Mouse (Mus musculus) liver, embryonic 14.5 days (tissue): ENCODE measurements around the gene Dazap1. TPM values are rescaled to one million over a fixed set of nuclear protein-coding genes. Genes with fewer than 3 reads are reported as not detected.

Experiments used
- ATAC-seq: fragments of 200-750 bp; cut with Nextera tagmentation; 2 replicates; pipeline ENCODE4 v1.8.0; 2017; ENCODE audit warnings: moderate number of reproducible peaks, mild to moderate bottlenecking, moderate library complexity; ENCODE audit not compliant: insufficient read depth
- DNase-seq, 3 experiments: peaks; one replicate each; pipeline ENCODE4 v3.0.0-alpha.2; 2012 to 2013; ENCODE audit warnings: low read depth in 3 of 3, low spot score in 3 of 3
- H3K27ac ChIP-seq: fragments of 300-500 bp; sonication (generic); 2 replicates; pipeline ENCODE4 v1.5.1; 2014; ENCODE audit warnings: moderate library complexity, mild to moderate bottlenecking, control low read depth, inconsistent platforms
- H3K27me3 ChIP-seq: fragments of 300-500 bp; sonication (generic); 2 replicates; pipeline ENCODE4 v1.6.1; 2014; ENCODE audit warnings: mild to moderate bottlenecking, low read length, moderate library complexity; ENCODE audit not compliant: control insufficient read depth, insufficient read depth
- H3K36me3 ChIP-seq: fragments of 300-500 bp; sonication (generic); replicated peaks from 2 replicates; pipeline ENCODE4 v1.6.1; 2014; ENCODE audit warnings: low read depth; ENCODE audit not compliant: control insufficient read depth, insufficient read depth
- H3K4me1 ChIP-seq, 2 experiments: fragments of 200-500 bp in 1 of 2; fragments of 300-500 bp in 1 of 2; sonication (generic) in 1 of 2; replicated peaks; 2 replicates each; pipeline ENCODE4 v1.6.1; 2012 to 2014; ENCODE audit warnings: antibody characterized with exemption in 1 of 2, inconsistent platforms in 1 of 2, low read length in 1 of 2; ENCODE audit not compliant: control insufficient read depth in 2 of 2, insufficient read depth in 2 of 2
- H3K4me2 ChIP-seq: fragments of 300-500 bp; sonication (generic); 2 replicates; pipeline ENCODE4 v1.6.1; 2014; ENCODE audit warnings: low read depth, mild to moderate bottlenecking, control low read depth, moderate library complexity
- H3K4me3 ChIP-seq, 2 experiments: fragments of 200-500 bp in 1 of 2; fragments of 300-500 bp in 1 of 2; sonication (generic) in 1 of 2; 2 replicates each; pipeline ENCODE4 v1.5.1; 2012 to 2014; ENCODE audit warnings: low read depth in 2 of 2, low read length in 2 of 2, mild to moderate bottlenecking in 2 of 2, control low read depth in 1 of 2, inconsistent platforms in 1 of 2, moderate library complexity in 1 of 2; ENCODE audit not compliant: insufficient read depth in 1 of 2
- H3K9ac ChIP-seq: fragments of 300-500 bp; sonication (generic); replicated peaks from 2 replicates; pipeline ENCODE4 v1.6.1; 2014; ENCODE audit warnings: mild to moderate bottlenecking, control low read depth, moderate library complexity
- H3K9me3 ChIP-seq: fragments of 300-500 bp; sonication (generic); 2 replicates; pipeline ENCODE4 v1.6.1; 2016; ENCODE audit warnings: low read length, mixed read lengths; ENCODE audit not compliant: control insufficient read depth
- CTCF ChIP-seq: IDR thresholded peaks from 2 replicates; pipeline ENCODE4 v1.5.1; 2016; ENCODE audit warnings: antibody characterized with exemption, low read depth, control low read depth
- EP300 ChIP-seq: IDR thresholded peaks from 2 replicates; pipeline ENCODE4 v1.6.1; 2016; ENCODE audit warnings: antibody characterized with exemption, low read depth
- WGBS: fragments of 180-500 bp; shearing (Covaris S2); extraction: QIAGEN DNeasy Blood & Tissue Kit; methylation state at CpG from one replicate; pipeline ENCODE4 v1.1.7; 2014; ENCODE audit not compliant: insufficient replicate concordance; 5-methylcytosine and 5-hydroxymethylcytosine counted together
- polyA plus RNA-seq, 2 experiments: library from polyadenylated mRNA; depleted of rRNA in 1 of 2; stranded (reverse) in 1 of 2; unstranded in 1 of 2; fragments of >200 nt; fragmentation: Nextera tagmentation in 1 of 2; extraction: Ambion mirVana in 1 of 2; gene quantifications; 2 replicates each; pipeline versions ENCODE4 v1.2.1 to v1.2.3; 2012 to 2014

The Dazap1 gene
- polyA plus RNA-seq, 2 experiments = 20.4 to 75.9 TPM

GRCm38 (mm10) chr10:80322811-80323211 is 61.5 kb downstream of the Dazap1 start:
- no peaks in the 10 kb centered on the region for H3K9me3 ChIP-seq
- DNase-seq = no peak
- TF ChIP-seq EP300 (no peak), CTCF (peak; percentile 44)
- peak; percentile 22; the same call in 1 of the 2 replicates for ATAC-seq
- H3K27me3 ChIP-seq = no peaks in the 10 kb centered on the region
- H3K9ac ChIP-seq = peak overlapping the region; percentile 60
- WGBS = 4% methylated on average over 28 of the region's 28 CpGs
- H3K4me3 ChIP-seq = peak overlapping the region; percentile 72 to 74
- H3K4me2 ChIP-seq = peak overlapping the region; percentile 96
- H3K36me3 ChIP-seq = peaks cover 7% of the 10 kb centered on the region; the same call in 1 of the 2 replicates
- H3K27ac ChIP-seq = peak overlapping the region; percentile 43
- peaks cover 10 to 11% of the 10 kb centered on the region in 2 experiments for H3K4me1 ChIP-seq

GRCm38 (mm10) chr10:80323261-80324119 is 62.2 kb downstream of the Dazap1 start:
- under 1% methylated on average over 44 of the region's 46 CpGs for WGBS
- DNase-seq = peak in 2 of 3 experiments; percentile 54 to 66

GRCm38 (mm10) chr10:80324120-80325037 is 63.1 kb downstream of the Dazap1 start:
- Histone ChIP-seq H3K9me3 (no peaks in the 10 kb centered on the region), H3K9ac (no peak overlapping the region; the same call in 1 of the 2 replicates), H3K27ac (peak overlapping the region; percentile 43; the same call in 1 of the 2 replicates), H3K36me3 (no peaks in the 10 kb centered on the region), H3K4me1 (peaks cover 7 to 13% of the 10 kb centered on the region in 2 experiments), H3K4me2 (peak overlapping the region; percentile 96), H3K4me3 (peak overlapping the region in 1 of 2 experiments; percentile 74; a peak in 1 of 4 replicates), H3K27me3 (no peaks in the 10 kb centered on the region)
- TF ChIP-seq CTCF (no peak), EP300 (no peak)
- 0 out of 2 replicates have a peak, but pooled peaks have one; percentile 1 for ATAC-seq
- DNase-seq = no peak
- 72% methylated on average over 17 of the region's 17 CpGs for WGBS

More at GRCm38 (mm10) chr10:80323261-80324119, 62.2 kb downstream of the Dazap1 start:
- peaks cover 3% of the 10 kb centered on the region; the same call in 1 of the 2 replicates for H3K36me3 ChIP-seq
- ATAC-seq = peak; percentile 74
- H3K9me3 ChIP-seq = no peaks in the 10 kb centered on the region
- H3K27ac ChIP-seq = peak overlapping the region; percentile 43
- H3K27me3 ChIP-seq = no peaks in the 10 kb centered on the region
- H3K9ac ChIP-seq = peak overlapping the region; percentile 60
- peaks cover 10 to 11% of the 10 kb centered on the region in 2 experiments for H3K4me1 ChIP-seq
- peak overlapping the region; percentile 96 for H3K4me2 ChIP-seq
- TF ChIP-seq CTCF (0 out of 2 replicates have a peak, but pooled peaks have one; percentile 8), EP300 (no peak)
- peak overlapping the region; percentile 72 to 74 for H3K4me3 ChIP-seq

GRCm38 (mm10) chr10:80325045-80325444 is 63.8 kb downstream of the Dazap1 start:
- no peak overlapping the region for H3K9ac ChIP-seq
- TF ChIP-seq EP300 (no peak), CTCF (no peak)

More at GRCm38 (mm10) chr10:80325045-80325444, 63.8 kb downstream of the Dazap1 start:
- H3K4me3 ChIP-seq = no peak overlapping the region
- H3K4me1 ChIP-seq = peaks cover 5 to 12% of the 10 kb centered on the region in 2 experiments
- H3K27ac ChIP-seq = no peak overlapping the region
- no peak for DNase-seq
- H3K9me3 ChIP-seq = no peaks in the 10 kb centered on the region
- no peak overlapping the region for H3K4me2 ChIP-seq
- H3K36me3 ChIP-seq = no peaks in the 10 kb centered on the region
- ATAC-seq = no peak
- H3K27me3 ChIP-seq = no peaks in the 10 kb centered on the region
- WGBS = 78% methylated on average over 21 of the region's 21 CpGs
